Mouse (Mus musculus) adrenal gland, postnatal 25 days (tissue): ENCODE measurements around the gene Plcb4. TPM values are rescaled to one million over a fixed set of nuclear protein-coding genes. Genes with fewer than 3 reads are reported as not detected.
"Not testable (repeated sequence)": the region's sequence is repeated elsewhere in the genome, so short reads cannot be mapped to it uniquely, and the experiment has no call there.

Source experiments
- DNase-seq: peaks from one replicate; pipeline ENCODE4 v3.0.0; 2021; ENCODE audit warnings: mixed read lengths
- total RNA-seq: library from RNA; stranded (reverse); gene quantifications from 2 replicates; pipeline ENCODE4 v1.2.3, GENCODE M21; 2021

Gene Plcb4
- total RNA-seq, 1 experiment from 2014 or later: 58.5 TPM

DNA sequence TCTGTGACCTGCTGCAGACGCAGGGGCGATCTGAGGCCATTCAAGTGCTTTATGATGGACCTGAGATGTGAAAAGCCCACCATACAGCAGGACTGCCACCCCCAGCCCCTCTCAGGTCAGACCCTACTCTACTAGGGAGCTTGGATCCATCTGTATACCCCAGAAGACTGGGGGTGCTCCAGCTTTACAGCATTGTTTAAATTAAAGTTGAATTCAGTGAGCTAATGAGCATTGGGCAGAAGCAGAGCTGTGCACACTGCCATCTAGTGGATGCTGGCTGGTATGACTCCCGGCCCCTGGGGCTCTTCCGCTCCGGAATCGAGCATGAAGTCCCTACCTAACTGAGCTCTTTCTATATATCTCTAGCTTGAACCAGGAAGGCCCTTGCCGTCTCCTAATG lies 298.9 kb downstream of the Plcb4 start:
- peak; percentile 51 for DNase-seq

DNA sequence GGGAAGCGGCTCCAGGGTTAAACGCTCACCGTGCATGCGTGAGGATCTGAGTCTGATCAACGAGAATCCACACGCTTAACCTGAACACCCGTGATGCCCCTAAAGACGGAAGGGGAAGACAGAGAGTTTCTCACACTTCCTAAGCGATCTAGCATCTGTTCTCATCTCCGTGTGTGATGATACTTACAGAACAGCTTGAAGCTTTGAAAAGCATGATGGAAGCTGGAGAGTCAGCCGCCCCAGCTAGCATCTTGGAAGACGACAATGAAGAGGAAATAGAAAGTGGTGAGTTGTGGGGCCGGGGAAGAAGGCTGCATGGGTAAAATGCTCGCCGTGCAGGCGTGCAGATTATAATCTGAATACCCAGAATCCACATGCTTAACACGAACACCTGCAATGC lies 299.6 kb downstream of the Plcb4 start:
- DNase-seq: no peak

DNA sequence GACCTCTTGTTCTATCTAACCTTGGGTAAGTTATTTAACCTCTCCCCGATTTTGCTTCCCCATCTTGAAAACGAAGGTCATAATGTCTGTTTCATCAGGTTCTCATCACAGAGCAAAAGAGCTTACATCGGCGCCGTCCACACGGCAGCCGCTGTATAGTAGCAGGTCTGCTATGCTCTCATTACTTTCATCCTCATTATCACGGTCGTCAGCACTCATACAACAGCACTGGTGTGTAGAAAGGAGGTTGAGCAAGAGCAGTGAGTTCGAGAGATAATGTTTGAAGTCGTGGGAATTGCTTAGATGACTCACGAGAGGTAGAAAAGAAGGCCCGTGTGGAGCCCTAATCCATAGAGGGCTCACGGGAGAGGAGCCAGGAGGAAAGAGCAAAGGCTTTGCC lies 304.3 kb downstream of the Plcb4 start:
- DNase-seq: no peak

DNA sequence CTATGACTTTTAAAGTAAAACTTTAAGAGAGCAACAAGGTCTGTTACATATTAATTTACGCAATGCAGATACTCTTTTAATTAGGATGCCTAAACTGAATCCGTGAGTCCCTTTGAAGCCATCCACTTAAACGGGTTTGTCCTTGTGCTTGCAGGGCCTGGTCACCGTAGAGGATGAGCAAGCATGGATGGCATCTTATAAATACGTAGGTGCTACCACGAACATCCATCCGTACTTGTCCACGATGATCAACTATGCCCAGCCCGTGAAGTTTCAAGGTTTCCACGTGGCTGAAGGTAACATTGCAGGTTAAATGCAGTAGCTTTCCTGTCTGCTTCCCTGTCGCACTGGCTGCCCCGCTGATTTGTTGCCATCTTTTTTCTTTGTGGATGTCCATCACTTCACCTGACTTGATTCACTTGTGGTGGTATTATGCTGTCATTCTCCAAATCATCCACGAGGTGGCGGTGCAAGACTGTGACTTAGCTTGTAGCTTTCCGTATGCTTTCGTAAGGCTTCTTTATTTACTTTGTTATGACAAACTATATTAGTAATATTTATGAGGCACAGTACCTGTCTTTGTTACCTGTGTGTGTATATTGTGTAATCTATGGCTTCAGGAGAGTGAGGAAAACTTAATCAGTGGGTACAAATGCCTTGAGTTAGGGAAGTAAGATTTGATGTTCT lies 308.2 kb downstream of the Plcb4 start:
- peak; percentile 48 for DNase-seq

DNA sequence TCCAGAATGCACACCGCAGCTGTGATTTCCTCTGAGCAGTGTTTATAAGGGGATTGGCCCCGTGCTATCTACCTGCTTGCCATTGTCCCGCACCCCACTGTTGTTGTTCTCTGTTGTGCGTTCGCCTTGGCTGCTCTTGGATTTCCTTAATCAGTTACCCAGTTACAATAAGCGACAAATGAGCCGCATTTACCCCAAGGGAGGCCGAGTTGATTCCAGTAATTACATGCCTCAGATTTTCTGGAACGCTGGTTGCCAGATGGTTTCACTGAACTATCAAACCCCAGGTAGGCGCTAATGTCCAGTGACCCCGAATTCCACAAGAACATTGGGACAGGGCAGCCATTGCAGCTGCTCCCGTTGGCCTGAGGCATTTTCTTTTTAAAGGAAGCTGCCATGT lies 309.3 kb downstream of the Plcb4 start:
- DNase-seq: no peak

DNA sequence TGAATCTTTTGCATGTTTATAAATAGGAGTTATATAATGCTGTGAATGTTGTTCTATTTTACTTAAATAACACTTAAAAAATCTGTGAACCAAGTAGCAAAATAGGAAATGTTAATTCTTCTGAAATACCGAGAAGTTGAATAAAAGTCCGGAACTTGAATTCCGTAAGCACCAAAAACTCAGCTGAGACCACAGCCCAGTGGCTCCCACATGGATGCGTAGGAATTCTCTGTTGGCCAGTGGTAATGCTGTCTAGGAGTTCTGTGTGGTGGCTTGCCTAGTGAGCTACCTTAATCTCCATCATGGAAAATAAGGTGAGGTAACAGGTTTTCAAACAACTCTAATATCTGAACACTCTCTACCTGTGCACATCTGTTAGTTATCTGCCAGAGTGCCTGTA lies 312.1 kb downstream of the Plcb4 start:
- DNase-seq: no peak

DNA sequence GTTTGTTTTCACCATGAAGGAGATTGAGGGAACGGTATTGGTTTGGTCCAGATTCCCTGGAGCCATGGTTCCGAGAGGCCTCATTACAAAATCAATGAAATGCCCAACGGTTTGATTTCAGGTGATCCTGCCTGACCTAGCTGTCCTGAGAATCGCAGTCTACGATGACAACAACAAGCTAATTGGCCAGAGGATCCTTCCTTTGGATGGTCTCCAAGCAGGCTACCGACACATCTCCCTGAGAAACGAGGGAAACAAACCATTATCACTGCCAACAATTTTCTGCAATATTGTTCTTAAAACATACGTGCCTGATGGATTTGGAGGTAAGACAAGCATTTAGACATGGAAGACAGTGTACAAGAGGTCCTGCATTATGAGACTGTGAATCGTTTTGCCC lies 317.2 kb downstream of the Plcb4 start:
- DNase-seq: no peak

DNA sequence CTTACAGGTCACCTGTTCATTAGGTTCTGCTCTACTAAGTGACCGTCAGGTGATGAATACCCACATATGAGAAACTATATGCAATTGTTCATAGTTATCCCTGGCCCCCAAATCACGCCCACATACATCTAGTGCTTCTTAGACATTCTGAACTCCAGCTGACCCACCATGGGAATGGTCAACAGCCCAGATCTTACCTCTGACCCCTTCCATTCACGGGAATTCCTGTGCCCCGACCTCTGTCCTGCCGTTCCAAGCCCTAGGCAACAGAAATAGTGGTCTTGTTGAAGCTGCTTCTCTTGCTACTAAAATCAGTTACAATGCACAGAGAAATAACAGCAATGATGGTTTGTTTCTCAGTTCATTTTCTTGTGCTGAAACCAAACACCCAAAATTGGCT lies 320.0 kb downstream of the Plcb4 start:
- no peak for DNase-seq

DNA sequence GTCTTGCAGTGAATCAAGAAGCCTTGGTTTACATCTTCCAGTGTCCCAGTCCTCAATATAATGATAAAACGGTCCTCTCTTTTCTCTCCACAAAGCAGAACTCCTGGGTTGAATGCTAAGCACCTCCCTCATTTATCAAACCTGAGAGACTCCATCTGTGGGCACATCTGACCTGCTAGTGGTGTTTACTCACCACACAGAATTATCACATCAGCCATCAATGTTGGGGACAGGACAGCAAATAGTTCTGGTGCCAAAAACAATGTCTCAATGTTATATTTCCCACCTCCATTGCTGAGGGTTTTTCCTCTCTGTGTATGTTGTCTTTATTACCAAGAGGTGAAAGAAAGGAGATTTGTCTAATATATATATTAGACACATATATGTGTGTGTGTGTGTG lies 321.6 kb downstream of the Plcb4 start:
- DNase-seq: no peak

DNA sequence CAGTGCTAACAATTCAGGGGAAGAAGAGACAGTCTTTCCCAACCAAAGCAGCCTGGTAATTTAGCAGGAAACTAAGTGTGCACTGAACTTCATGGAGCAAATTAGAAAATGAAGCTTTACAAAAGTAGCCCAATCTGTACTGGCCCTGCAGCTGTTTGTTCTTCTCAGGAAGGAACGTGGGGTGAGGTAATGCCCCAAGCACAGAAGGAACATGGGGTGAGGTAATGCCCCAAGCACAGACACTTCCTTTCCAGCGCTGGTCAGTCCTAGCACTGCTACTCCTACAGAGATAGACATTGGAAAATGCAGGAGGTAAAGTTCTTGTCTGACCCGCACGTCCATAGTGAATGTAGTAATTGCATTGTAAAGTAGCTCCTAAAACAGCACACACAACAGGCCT lies 325.2 kb downstream of the Plcb4 start:
- no peak for DNase-seq

DNA sequence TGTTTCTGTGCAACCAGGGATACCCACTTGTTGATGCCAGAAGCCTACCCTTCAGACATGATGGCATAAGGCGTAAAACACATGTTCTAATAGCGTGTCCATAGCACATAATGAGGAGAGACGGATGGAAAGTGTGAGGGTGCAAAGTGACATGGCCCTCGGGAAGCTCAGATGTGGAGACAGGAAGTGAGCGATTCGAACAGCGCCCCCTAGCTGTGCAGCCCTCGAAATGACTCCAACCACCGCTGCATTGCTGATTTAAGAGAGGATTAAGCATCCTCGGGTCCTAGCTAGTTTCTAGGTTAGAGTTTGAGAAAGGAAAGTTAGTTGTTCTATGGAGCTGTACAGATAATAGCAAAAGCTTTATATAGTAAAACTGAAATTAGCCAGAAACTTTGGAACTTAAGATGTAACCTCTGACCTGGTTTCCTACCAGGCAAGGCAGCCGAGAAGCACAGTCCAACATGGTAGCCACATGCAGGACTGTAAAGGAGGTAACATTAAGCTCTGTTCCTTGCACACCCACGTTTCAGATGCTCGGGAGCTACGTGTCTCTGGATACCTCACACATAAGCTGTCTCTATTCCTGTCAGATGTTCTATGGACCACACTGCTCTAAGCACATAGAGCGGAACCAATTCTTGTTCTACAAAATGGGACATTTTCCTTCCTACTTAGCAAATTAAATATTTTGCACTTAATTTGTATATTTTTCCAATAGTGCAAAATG lies 326.9 kb downstream of the Plcb4 start:
- DNase-seq: no peak

DNA sequence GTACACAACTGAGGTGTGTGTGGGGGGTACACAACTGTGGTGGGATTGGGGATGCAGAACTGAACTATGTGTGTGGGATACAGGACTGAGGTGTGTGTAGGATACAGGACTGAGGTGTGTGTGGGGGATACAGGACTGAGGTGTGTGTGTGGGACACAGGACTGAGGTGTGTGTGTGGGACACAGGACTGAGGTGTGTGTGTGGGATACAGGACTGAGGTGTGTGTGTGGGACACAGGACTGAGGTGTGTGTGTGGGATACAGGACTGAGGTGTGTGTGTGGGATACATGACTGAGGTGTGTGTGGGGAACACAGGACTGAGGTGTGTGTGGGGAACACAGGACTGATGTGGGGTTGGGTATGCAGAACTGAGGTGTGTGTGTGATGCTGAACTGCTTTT lies 329.7 kb downstream of the Plcb4 start:
- not testable (repeated sequence) for DNase-seq

DNA sequence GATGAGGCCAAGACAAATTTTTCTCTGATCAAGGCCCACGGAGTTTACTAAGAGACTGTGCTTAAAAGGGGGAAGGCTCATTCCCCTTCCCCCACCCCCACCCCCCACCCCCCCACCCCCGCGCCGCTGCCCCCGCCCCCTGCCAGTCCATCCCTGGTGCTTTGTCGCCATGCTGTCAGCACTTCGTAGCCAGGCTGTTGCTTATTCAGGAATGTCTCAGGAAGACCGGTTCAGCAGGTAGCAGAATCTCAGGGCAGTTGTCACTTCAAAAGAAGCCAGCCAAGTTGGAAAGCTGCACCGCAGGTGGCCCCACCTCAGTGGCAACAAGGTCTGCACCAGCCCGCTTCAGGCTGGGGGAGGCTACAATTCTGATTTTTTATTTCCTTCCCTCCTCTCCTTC lies 331.9 kb downstream of the Plcb4 start:
- not testable (repeated sequence) for DNase-seq

DNA sequence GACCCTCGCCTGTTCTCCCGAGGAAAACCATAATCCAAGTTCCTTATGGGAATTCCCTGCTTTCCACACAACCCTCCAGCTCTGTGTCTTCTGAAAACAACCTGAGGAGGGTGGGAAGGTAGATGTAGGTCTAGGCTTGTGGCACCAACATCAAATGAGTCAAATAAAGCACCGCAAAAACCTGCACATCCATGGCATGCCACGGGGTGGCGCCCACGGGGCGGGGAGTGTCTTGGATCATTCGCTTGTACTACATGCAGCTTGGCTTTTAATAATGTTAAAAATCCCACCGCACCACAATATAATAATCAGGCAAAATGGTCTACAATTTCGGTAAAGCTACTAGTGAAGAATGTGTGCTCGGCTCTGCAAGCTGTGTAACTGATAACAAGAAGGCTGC lies 334.5 kb downstream of the Plcb4 start:
- DNase-seq: no peak

DNA sequence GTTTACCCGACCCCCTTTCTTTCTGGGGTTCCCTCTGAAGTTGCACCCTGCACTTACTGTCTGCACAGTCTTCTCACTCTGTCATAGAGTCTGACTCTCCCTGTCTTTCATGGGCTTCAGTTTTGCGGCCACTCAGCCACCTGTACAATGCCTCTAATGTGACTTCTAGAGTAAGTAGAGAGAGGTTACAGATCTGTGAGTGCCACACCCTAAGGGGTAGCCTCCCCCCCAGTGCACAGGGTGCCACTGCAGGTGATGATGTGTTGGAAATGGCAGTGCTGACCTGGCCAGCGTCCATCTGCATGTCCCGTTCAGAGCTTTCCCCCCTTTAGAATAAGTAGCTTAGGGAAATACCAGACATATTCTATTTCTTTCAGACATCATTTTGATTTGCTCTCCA lies 336.4 kb downstream of the Plcb4 start:
- no peak for DNase-seq

DNA sequence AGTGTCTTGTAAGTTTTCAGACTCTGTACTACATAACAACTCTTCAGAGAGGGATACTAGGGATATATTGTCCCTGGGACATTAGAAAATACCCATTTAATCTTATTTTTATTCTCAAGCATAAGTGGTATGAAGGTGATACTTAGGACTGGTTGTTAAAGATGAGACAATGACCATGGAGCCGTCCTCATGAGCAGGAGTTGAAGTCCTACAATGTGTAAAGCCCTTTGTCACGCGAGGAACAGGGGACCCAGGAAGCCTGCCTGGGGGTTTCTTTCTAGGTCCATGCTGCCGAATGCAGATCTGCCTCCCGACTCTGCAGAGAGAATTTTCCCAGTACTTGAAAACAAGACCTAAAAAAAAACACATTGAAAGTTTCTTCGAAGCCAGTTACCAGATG lies 338.1 kb downstream of the Plcb4 start:
- DNase-seq: no peak

DNA sequence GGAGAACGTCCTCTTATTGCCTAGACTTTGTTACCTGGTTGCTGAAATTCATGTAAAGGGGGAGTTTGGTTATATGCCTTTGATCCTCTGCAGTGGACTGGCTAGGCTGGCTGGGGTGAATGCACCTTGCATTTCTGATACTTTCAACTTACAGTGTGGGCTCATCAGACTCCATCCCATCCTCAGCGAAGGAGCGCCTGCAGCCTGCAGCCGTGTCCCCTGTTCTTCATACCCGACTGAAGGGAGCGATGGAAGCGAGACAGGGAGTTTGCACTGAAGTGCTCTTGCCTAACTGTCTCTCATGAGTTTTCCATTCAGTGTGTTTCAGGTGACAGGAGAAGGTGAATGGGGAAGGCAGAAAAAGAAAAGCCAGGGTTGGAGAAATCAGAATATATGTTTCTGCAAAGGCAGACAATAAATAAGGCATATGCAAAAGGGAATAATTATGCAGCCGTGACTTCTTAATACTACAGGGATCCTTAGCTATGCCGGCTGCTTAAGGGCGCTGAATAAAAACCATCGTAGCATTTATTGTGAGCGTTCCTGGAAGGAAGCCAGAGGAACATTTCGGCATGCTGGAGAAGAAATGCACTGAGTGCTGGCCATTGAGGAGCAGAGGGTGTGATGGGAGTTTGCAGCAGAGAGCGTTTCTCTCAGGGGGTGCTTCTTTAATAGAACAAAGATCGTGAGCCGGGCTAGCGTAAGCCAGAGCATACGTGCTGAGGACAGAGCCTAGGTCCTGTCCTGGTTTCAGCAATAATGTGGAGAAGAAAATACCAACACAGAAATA lies 338.7 kb downstream of the Plcb4 start:
- DNase-seq: no peak

DNA sequence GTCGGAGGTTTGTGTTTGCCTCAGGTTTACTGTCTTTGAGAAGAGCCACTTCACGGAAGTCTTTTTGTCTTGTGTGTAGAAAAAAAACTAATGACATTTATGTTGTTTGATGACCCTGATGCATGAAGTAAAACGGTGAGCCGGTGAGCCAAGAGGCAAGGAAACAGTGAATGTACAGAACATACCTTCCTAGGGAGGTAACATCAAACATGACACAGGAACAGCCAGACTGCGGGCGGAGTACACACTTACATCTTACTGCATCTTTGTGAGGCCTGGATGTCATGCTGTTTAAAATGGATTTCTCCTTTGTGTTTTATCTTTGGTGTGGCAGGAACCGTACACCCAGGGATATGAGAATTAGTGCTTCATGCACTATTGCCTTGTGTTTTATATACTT lies 340.1 kb downstream of the Plcb4 start:
- no peak for DNase-seq

DNA sequence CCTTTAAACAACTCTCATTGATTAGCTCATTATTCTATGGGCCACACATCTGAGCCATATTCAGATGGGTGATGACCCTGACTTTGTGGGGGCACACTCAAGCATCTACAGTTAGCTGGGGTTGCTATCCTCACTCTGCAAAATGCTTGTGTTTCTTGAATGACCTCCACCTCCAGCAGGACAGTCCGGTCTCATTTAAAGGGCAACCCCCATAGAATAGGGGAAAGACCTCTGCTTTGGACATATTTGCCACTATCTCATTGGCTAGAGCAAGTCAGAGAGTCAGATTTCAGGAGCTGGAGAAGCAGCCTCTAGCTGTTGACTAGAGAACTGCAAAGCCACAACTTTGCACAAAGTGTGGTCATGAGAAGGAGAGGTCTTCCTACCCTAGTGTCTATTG lies 340.6 kb downstream of the Plcb4 start:
- DNase-seq: no peak

DNA sequence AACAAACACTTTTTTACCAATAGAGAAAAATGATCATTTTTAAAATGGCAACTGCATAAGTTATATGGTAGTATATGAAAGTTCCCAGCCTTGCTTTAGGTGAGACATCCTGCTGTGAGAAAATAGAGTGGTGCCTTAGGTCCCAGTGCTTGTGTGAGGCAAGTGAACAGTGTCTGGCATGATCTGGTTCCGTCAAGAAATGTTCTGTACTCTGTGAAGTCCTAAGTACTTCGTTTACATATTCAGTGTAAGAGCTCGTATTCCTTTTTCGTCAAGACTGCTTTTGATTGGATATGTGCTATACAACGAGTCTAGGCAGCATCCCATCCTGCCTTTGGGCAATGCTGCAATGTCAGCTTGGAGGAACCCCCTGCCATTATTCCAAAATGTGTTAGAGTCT lies 342.1 kb downstream of the Plcb4 start:
- no peak for DNase-seq

DNA sequence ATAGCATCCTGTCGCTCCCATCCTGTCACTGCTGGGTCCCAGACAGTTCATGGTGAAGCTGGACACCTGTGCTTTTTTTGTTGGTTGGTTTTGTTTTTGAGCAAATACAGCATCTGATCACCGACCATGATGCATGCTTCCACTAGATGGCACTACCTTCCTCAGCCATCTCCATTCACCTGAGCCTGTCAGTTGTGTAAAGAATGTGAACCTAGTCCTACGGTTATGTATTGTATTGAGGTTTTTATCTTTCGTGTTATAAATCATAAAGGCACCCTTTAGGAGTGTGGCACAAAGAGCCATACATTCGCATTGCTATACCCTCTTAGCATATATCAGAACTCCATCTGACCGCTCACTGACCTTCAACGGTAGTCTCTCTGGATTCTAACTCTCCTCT lies 343.3 kb downstream of the Plcb4 start:
- DNase-seq: no peak

DNA sequence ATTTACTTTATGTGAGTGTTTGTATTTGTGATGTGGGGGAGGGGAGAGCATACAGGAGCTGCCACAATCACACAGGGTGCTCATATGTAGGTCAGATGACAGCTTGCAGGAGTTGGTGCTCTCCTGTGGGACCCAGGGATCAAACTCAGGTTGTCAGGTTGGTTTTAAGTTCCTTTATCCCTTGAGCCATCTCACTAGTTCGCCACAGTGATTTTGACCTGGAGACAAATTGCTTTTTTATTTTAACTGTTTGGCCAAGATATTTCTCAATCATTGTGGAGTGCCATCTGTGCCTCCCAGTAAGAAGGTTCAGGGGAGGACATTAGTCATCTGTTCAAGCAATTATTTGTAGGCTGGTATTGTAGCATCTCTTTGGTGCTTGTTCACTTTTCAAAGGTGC lies 345.0 kb downstream of the Plcb4 start:
- no peak for DNase-seq

DNA sequence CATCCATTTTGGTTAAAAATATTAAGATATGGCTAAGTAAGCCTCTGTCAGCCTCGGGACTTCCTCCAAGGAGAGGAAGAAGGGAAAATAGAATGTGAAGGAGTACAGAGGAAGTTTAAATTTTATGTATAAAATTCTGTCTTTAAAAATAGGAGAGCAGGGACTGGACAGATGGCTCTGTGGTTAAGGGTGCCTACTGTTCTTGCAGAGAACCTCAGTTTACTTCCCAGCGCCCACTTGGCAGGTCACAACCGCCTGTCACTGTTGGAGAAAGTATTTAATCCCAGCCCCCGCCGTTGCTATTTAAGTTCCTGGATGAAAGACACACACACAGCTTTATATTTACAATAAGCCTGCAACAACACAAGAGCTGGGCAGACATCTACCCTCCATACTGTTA lies 347.5 kb downstream of the Plcb4 start:
- no peak for DNase-seq

DNA sequence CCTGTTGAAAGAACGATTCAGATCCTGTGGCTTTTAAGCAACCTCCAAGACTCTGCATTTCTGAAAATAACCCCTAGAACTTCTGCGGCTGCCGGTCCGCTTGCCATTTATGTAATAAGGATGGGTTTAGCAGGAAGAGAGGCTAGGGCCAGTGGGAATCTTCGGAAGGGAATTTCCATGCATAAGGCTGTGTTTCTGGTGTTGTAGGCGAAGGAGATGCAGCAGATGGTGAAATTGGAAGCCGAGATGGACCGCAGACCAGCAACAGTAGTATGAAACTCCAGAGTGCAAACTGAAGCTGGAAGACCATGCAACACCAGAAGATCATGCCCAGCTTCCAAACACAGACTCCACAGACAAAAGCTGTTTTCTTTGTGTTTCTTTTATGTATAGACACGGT lies 353.9 kb downstream of the Plcb4 start:
- no peak for DNase-seq
